Mouse (Mus musculus) urinary bladder, postnatal 10 days (tissue): ENCODE results near the gene Krt83.
"Not testable (repeated sequence)": the region's sequence is repeated elsewhere in the genome, so short reads cannot be mapped to it uniquely, and the experiment has no call there.

ENCODE experiments used
- DNase-seq: peaks from one replicate; pipeline ENCODE4 v3.0.0; 2022; ENCODE audit warnings: low spot score

Gene Krt83

DNA sequence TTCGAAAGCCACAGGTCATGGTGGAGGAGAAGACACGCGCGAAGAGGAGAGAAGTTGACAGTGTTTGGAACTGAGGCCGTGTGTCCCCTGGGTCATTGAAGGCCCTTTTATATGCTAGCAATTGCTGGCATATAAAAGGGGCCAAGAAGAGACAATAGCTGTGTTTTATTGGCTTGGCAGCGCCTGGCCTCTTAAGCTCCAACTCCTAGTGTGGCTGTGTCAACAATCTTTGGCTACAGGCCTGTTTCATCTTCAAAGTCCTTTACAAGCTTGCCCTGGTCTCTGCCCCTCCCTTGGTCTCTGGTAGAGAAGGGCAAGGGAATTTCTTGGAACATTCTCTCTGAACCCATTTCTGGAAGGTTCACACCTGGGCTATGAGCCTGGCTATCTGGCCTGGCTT, at the start of gene Krt83:
TSS of gene Krt83 (minus strand) at position 82 of the 400 bp plus-strand sequence.
- DNase-seq = no peak

GRCm38 (mm10) chr15:101538580-101538900, 47.2 kb upstream of the Krt83 start:
- no peak for DNase-seq

- DNase-seq = no peak
These were observed 46.7 kb upstream of the Krt83 start for GRCm38 (mm10) chr15:101537864-101538579.

DNA sequence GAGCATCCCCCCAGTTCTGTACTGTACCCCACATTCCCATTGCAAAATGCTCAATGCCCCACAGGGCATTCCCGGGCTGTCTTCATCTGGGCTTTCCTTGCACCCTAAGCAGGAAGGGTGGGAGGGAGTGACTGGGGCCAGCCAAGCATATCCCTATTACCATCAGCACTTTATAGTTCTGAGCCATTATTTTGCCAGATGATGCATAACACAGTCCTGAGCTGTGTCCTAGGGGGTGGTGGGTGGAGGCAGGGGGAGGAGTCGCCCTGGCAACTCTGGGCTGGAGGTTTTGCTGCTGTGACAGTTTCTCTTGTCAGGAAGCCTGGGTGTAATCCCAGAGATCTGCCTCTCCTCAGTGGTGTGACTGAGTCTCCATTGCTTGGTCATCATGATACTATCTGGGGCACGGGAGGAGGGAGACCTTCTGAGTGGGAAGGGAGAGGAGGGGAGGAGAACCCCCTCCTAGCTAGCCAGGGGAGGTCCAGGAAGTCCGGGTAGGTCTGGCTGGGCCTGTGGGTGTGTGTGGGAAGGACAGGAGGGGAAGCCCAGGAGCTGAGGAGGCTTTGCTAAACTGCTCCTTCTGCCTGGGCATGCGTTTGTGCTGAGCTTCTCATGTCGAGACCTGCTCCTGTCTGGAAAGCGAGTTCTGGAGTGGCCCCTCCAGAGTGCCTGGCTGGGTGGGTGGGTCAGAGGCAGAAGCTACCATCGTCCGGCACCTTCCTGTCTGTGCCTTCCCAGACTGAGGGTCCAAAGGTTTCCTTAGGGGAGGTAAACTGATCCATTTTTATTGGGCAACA, 44.9 kb upstream of the Krt83 start:
- DNase-seq = no peak

- DNase-seq = no peak
These were observed 41.4 kb upstream of the Krt83 start, which contains the start of gene Krt84 for GRCm38 (mm10) chr15:101532720-101533119. Gene Krt84, minus strand, starts transcription at chr15:101532820.

DNA sequence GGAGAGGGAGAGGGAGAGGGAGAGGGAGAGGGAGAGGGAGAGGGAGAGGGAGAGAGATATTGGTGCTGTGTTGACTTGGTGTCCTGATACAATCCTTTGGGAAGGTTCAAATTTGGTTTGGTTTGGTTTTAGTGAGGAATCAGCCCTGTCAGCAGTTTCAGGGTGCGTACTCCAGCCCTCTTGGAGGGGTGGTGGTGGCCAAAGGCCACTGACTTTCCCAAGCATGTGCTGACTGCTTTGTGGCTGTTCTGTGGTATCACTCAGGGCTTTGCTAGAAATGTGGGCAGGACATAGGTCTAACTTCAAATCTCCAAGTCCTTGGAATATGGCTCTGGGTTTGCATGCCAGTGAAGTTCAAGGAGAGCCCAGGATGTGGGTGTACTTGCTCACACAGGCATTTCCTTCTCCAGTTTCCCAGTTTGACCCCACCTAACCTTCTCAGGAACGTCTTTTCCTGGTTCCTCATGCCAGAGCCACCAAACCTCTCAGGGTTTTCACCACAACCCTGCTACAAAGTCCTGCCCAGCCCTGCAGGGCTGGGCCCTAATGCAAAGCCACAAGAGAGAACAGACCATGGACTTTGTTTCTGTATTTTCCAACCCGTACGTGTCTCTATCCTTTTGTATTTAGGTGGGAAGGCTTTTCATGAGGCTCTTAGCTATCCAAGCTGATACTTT, 31.4 kb upstream of the Krt83 start:
- DNase-seq = no peak

- peak; percentile 36 for DNase-seq
These were observed 28.5 kb upstream of the Krt83 start for GRCm38 (mm10) chr15:101519792-101520191.

DNA sequence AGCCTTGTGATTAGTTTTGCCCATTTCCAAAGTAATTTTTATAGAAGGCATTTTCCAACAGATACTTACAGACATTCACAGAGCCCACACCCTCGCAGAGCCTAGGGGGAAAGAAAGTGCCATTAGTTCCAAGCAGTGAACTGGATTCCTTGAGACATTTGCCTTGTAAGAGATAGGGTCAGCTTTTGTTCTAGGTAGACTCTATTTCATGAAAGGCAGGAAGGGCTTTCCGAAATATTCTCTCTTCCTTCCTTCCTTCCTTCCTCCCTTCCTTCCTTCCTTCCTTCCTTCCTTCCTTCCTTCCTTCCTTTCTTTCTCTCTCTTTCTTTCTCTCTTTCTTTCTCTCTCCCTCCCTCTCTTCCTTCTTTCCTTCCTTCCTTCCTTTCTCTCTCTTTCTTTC, 25.8 kb upstream of the Krt83 start, which contains the start of gene Gm49425:
TSS of gene Gm49425 (minus strand) at position 101 of the 400 bp plus-strand sequence.
- DNase-seq = not testable (repeated sequence)

DNA sequence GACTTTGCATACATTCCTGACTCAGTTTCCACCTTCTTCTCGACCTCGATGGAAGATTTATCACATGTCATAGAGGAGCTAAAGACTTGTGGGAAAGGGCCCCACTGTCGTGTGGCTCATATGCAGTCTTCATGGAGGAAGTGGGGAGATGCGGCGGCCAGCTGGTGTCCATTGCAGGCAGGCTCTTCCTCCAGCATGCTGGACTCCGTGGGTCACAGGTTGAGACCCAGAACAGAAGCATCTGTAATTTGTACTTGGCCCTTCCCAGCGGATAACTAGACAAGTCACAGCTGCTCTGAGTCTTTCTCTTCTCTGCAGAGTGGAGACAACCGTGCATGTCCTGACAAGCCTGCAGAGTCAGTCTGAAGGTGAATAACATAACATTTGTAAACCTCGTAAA, 16.9 kb upstream of the Krt83 start:
- no peak for DNase-seq

- DNase-seq = no peak
These were observed 15.8 kb upstream of the Krt83 start for GRCm38 (mm10) chr15:101506896-101507758.

DNA sequence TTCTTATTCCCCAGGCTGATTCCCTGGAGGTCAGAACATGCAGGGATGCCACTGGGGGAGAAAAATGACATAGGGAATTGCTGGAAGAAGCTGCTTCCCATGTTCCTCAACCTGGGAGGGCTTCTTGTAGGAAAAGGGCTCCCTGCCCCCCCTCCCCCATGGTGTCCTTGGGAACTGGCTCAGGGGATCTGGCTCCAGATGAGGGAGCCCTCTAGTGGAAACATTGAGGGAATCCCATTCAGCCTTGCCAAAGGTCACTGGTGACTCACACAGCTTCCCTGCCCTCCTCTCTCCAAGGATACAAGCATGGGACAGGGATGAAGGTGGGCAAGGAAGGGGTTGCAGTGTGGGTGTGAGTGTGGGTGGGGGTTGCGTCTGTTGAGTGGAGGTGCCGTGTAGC, 5.9 kb upstream of the Krt83 start:
- no peak for DNase-seq

GRCm38 (mm10) chr15:101495266-101495665, 4.0 kb upstream of the Krt83 start:
- DNase-seq = no peak

- DNase-seq = no peak
These were observed 2.9 kb upstream of the Krt83 start for GRCm38 (mm10) chr15:101494203-101494602.

DNA sequence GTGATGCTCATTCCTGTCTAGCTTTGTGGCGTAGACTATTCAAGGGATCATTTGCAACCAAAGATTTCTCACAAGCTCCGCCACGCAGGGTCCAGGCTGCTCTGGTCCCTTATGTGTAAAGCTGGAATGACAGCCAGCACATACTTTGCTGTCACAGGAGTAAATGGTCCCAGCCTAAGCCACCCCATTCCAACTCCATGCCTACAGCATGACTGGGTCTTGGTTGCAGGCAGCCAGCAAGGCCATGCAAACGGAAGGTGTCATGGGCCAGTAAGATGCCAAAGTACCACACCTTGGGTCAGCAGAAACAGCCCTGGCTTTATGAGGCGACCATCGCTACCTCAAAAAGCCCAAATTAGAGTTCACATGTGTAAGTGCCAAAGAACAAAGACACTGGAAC, 2.4 kb upstream of the Krt83 start:
- DNase-seq = no peak

- no peak for DNase-seq
These were observed 1.4 kb upstream of the Krt83 start for GRCm38 (mm10) chr15:101492718-101493117.

- no peak for DNase-seq
These were observed 5.2 kb downstream of the Krt83 start for GRCm38 (mm10) chr15:101485911-101486635.

GRCm38 (mm10) chr15:101484939-101485338, 6.4 kb downstream of the Krt83 start:
- no peak for DNase-seq

DNA sequence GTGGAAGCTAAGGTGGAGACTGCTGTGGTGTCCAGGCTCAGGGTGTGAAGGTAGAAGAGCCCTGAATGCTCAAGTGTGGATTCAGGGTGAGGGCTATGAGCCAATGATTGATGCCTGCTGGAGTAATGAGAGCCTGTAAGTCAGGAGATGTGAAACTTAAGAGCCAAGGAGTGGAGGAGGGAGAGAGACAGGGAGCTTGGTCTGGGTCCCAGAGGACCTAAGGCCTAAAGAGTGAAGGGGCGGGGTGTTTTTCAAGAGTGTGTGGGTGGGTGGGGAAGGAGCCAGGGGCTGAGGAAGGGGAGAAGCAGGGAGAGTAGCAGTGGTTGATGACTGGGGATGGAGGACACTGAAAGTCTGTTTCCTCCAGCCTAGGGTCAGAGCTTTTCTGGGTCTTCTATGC, 7.7 kb downstream of the Krt83 start:
- DNase-seq = no peak

GRCm38 (mm10) chr15:101482056-101482455, 9.3 kb downstream of the Krt83 start:
- DNase-seq = no peak

DNA sequence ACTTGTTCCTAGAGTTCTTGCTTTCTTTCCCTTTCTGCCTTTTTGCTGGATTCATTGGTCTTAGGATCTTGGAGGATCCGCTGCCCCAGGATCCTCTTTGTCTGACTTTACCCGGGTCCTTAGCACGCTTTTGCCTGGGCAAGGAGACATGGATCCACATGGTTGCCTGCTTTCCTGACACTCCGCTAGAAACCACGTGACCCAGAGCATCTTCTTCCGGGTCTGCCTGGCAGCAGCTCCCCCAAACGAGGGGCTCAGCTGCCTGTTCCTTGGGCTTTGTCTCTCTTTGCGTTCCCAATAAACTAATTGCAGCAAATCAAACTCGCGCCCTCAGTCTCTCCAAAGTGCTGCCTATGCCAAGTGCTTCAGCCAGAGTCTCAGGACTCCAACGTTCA, 11.6 kb downstream of the Krt83 start:
- no peak for DNase-seq

DNA sequence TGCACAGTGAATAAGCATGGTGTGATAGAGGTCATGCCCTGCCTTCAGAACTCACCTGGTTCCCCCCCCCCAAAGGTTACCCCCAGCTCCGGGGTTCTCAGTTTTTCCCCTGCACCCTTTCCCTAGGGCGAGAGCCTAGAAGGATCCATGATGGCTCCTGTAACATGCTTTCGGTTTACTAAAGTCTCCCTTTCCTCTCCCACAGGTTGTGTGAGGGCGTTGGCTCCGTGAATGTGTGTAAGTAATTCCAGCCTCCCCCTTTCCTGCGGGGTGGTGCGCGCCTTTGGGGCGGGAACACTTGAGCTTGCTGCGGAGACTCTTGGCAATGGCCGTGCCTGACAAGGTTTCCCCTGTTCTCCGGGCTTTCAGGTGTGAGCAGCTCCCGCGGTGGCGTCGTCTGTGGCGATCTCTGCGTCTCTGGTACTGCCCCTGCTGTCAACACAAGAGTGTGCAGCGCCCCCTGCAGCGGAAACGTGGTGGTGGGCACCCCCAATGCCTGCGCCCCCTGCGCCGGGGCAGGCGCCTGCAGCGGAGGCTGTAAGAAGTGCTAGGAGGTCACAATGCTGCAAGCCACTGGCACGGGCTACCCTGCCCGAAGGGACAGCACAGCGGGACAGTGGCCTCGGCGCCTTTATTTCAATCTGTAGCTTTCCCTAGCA, 12.2 kb downstream of the Krt83 start:
- no peak for DNase-seq
